Mouse (Mus musculus) heart, embryonic 14.5 days (tissue): ENCODE results near the gene Pld4. TPM values are rescaled to one million over a fixed set of nuclear protein-coding genes. Genes with fewer than 3 reads are reported as not detected.

ENCODE experiments used
- ATAC-seq: fragments of 200-750 bp; cut with Nextera tagmentation; 2 replicates; pipeline ENCODE4 v1.8.0; 2017; ENCODE audit warnings: low read depth, moderate TSS enrichment; ENCODE audit not compliant: insufficient number of reproducible peaks, insufficient read depth, low FRiP score
- H3K27ac ChIP-seq, 2 experiments: fragments of 200-500 bp in 1 of 2; fragments of 300-500 bp in 1 of 2; sonication (generic) in 1 of 2; replicated peaks in 1 of 2; 2 replicates each; pipeline ENCODE4 v1.5.1; 2012 to 2014; ENCODE audit warnings: low read depth in 2 of 2, low read length in 2 of 2, control low read depth in 1 of 2, mild to moderate bottlenecking in 1 of 2, mixed read lengths in 1 of 2; ENCODE audit not compliant: control insufficient read depth in 1 of 2, insufficient read depth in 1 of 2
- H3K27me3 ChIP-seq: fragments of 300-500 bp; sonication (generic); 2 replicates; pipeline ENCODE4 v1.6.1; 2014; ENCODE audit warnings: mild to moderate bottlenecking, low read length, control low read depth; ENCODE audit not compliant: control insufficient read depth, insufficient read depth
- H3K36me3 ChIP-seq: fragments of 300-500 bp; sonication (generic); 2 replicates; pipeline ENCODE4 v1.6.1; 2014; ENCODE audit warnings: mild to moderate bottlenecking, control low read depth, low read length, mixed read lengths; ENCODE audit not compliant: control insufficient read depth, insufficient read depth
- H3K4me1 ChIP-seq, 2 experiments: fragments of 200-500 bp in 1 of 2; fragments of 300-500 bp in 1 of 2; sonication (generic) in 1 of 2; 2 replicates each; pipeline ENCODE4 v1.6.1; 2012 to 2014; ENCODE audit warnings: low read length in 2 of 2, control low read depth in 1 of 2, mixed read lengths in 1 of 2; ENCODE audit not compliant: control insufficient read depth in 2 of 2, insufficient read depth in 2 of 2
- H3K4me2 ChIP-seq: fragments of 300-500 bp; sonication (generic); 2 replicates; pipeline ENCODE4 v1.6.1; 2014; ENCODE audit warnings: mild to moderate bottlenecking, low read length
- H3K4me3 ChIP-seq, 2 experiments: fragments of 200-500 bp in 1 of 2; fragments of 300-500 bp in 1 of 2; sonication (generic) in 1 of 2; 2 replicates each; pipeline ENCODE4 v1.5.1; 2012 to 2014; ENCODE audit warnings: low read length in 2 of 2, mild to moderate bottlenecking in 2 of 2, control low read depth in 1 of 2, low read depth in 1 of 2, moderate library complexity in 1 of 2; ENCODE audit not compliant: control insufficient read depth in 1 of 2, insufficient read depth in 1 of 2
- H3K9ac ChIP-seq: fragments of 300-500 bp; sonication (generic); 2 replicates; pipeline ENCODE4 v1.6.1; 2014; ENCODE audit warnings: mild to moderate bottlenecking, low read length
- H3K9me3 ChIP-seq: fragments of 300-500 bp; sonication (generic); 2 replicates; pipeline ENCODE4 v1.6.1; 2016; ENCODE audit warnings: low read length, control low read depth; ENCODE audit not compliant: control insufficient read depth
- WGBS: fragments of 180-500 bp; shearing (Covaris S2); extraction: QIAGEN DNeasy Blood & Tissue Kit; methylation state at CpG from one replicate; pipeline ENCODE4 v1.1.7; 2014; 5-methylcytosine and 5-hydroxymethylcytosine counted together
- polyA plus RNA-seq: library from polyadenylated mRNA; unstranded; fragments of >200 nt; fragmentation: Nextera tagmentation; extraction: Ambion mirVana; gene quantifications from 2 replicates; pipeline ENCODE4 v1.2.1, GENCODE M21; 2014

Gene Pld4
- polyA plus RNA-seq, 1 experiment from 2014 or later = 6.8 TPM

GRCm38 (mm10) chr12:112791026-112791425, 30.6 kb downstream of the Pld4 start:
- ATAC-seq = no peak
- no peak overlapping the region for H3K9ac ChIP-seq
- H3K4me3 ChIP-seq = no peak overlapping the region
- H3K4me1 ChIP-seq = peaks cover 26 to 33% of the 10 kb centered on the region in 2 experiments
- 61% methylated on average over 8 of the region's 8 CpGs for WGBS
- no peaks in the 10 kb centered on the region for H3K9me3 ChIP-seq
- no peak overlapping the region for H3K4me2 ChIP-seq
- no peaks in the 10 kb centered on the region for H3K27me3 ChIP-seq
- H3K36me3 ChIP-seq = no peaks in the 10 kb centered on the region
- no peak overlapping the region for H3K27ac ChIP-seq

GRCm38 (mm10) chr12:112793601-112794355, 33.3 kb downstream of the Pld4 start:
- Histone ChIP-seq H3K4me2 (0 out of 2 replicates have a peak overlapping the region, but pooled peaks have one; percentile 44), H3K27me3 (no peaks in the 10 kb centered on the region), H3K4me1 (peaks cover 39 to 53% of the 10 kb centered on the region in 2 experiments), H3K27ac (peak overlapping the region; percentile 42 to 75), H3K9ac (no peak overlapping the region), H3K36me3 (no peaks in the 10 kb centered on the region), H3K4me3 (no peak overlapping the region), H3K9me3 (no peaks in the 10 kb centered on the region)
- peak; percentile 66 for ATAC-seq
- WGBS = 54% methylated on average over 13 of the region's 13 CpGs

- Histone ChIP-seq H3K4me3 (no peak overlapping the region), H3K27ac (peak overlapping the region; percentile 52 to 75), H3K4me1 (peaks cover 39 to 53% of the 10 kb centered on the region in 2 experiments), H3K4me2 (peak overlapping the region; percentile 44; the same call in 1 of the 2 replicates), H3K27me3 (no peaks in the 10 kb centered on the region), H3K9ac (no peak overlapping the region; the same call in 1 of the 2 replicates), H3K36me3 (no peaks in the 10 kb centered on the region), H3K9me3 (no peaks in the 10 kb centered on the region)
- 16% methylated on average over 7 of the region's 7 CpGs for WGBS
- ATAC-seq = 0 out of 2 replicates have a peak, but pooled peaks have one; percentile 1
Observed at GRCm38 (mm10) chr12:112794356-112794816, 33.9 kb downstream of the Pld4 start.

- Histone ChIP-seq H3K4me2 (peak overlapping the region; percentile 44), H3K27me3 (no peaks in the 10 kb centered on the region), H3K27ac (peak overlapping the region; percentile 19 to 75; a peak in 2 of 4 replicates), H3K4me3 (peak overlapping the region in 1 of 2 experiments; percentile 0; a peak in 1 of 4 replicates), H3K9ac (peak overlapping the region; percentile 21; the same call in 1 of the 2 replicates), H3K36me3 (no peaks in the 10 kb centered on the region), H3K9me3 (no peaks in the 10 kb centered on the region), H3K4me1 (peaks cover 39 to 53% of the 10 kb centered on the region in 2 experiments)
- ATAC-seq = no peak
- 85% methylated on average over 5 of the region's 5 CpGs for WGBS
Observed at GRCm38 (mm10) chr12:112794998-112795397, 34.5 kb downstream of the Pld4 start.

- peaks cover 39 to 53% of the 10 kb centered on the region in 2 experiments for H3K4me1 ChIP-seq
- peak overlapping the region; percentile 21; the same call in 1 of the 2 replicates for H3K9ac ChIP-seq
- peak overlapping the region; percentile 44 for H3K4me2 ChIP-seq
- 48% methylated on average over 18 of the region's 18 CpGs for WGBS
- ATAC-seq = peak; percentile 31; the same call in 1 of the 2 replicates
- H3K27me3 ChIP-seq = no peaks in the 10 kb centered on the region
- H3K4me3 ChIP-seq = peak overlapping the region in 1 of 2 experiments; percentile 0; a peak in 1 of 4 replicates
- no peaks in the 10 kb centered on the region for H3K9me3 ChIP-seq
- H3K36me3 ChIP-seq = no peaks in the 10 kb centered on the region
- peak overlapping the region in 1 of 2 experiments; percentile 75; a peak in 1 of 4 replicates for H3K27ac ChIP-seq
Observed at GRCm38 (mm10) chr12:112795466-112796104, 35.1 kb downstream of the Pld4 start.

- WGBS = 43% methylated on average over 17 of the region's 17 CpGs
- Histone ChIP-seq H3K9me3 (no peaks in the 10 kb centered on the region), H3K4me1 (peaks cover 42 to 57% of the 10 kb centered on the region in 2 experiments), H3K36me3 (no peaks in the 10 kb centered on the region), H3K4me2 (no peak overlapping the region), H3K4me3 (no peak overlapping the region), H3K27ac (no peak overlapping the region), H3K27me3 (peaks cover 10% of the 10 kb centered on the region), H3K9ac (no peak overlapping the region; the same call in 1 of the 2 replicates)
- ATAC-seq = no peak
Observed at GRCm38 (mm10) chr12:112796551-112797510, 36.4 kb downstream of the Pld4 start.
